Mouse (Mus musculus) WW6 (cell line): ENCODE data around the gene Phkb.

ENCODE experiments used
- DNase-seq: peaks from one replicate; pipeline ENCODE4 v3.0.0-alpha.2; 2013; ENCODE audit warnings: low read depth, low spot score

Gene Phkb

GRCm38 (mm10) chr8:85937343-85937742, 96.6 kb downstream of the Phkb start:
- no peak for DNase-seq

- no peak for DNase-seq
These were observed 104.1 kb downstream of the Phkb start for GRCm38 (mm10) chr8:85944820-85945219.

- no peak for DNase-seq
These were observed 117.6 kb downstream of the Phkb start for GRCm38 (mm10) chr8:85958391-85958790.

DNA sequence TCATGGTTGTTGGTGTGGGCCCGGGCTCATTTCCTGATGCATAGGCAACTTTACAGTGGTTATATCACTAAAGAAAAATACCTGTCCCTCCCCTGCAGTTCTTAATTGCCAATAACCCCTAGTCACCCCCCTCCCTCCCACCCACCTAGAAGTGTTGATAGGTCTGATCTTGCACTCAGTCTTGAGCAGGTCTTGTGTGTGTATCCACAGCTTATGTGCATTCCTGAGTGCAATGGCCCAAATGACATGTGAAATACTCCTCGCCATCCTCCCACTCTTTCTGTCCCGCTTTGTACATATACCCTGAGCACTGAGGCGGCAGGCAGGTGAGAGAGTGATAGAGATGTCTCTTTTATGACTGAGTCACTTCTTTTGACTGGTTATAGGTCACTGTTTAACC, 119.1 kb downstream of the Phkb start:
- DNase-seq = no peak

GRCm38 (mm10) chr8:85977588-85978077, 136.9 kb downstream of the Phkb start:
- DNase-seq = peak; percentile 3

- no peak for DNase-seq
These were observed 152.2 kb downstream of the Phkb start for GRCm38 (mm10) chr8:85992911-85993310.

DNA sequence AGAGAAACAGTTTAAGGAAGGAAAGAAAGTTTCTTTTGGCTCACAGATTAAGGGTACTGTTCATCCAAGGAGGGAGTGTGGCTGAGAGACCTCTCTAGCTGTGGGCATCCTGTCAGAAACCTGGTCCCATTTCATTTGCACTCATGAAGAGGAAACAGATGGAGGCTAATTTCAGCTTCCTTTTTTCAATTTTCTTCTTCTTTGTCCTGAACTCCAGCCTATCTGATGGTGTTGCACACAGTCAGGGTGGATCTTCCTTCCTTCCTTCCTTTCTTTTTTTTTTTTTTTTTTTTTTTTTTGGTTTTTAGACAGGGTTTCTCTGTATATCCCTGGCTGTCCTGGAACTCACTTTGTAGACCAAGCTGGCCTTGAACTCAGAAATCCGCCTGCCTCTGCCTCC, 152.9 kb downstream of the Phkb start:
- DNase-seq = no peak

- no peak for DNase-seq
These were observed 155.2 kb downstream of the Phkb start for GRCm38 (mm10) chr8:85995971-85996370.

DNA sequence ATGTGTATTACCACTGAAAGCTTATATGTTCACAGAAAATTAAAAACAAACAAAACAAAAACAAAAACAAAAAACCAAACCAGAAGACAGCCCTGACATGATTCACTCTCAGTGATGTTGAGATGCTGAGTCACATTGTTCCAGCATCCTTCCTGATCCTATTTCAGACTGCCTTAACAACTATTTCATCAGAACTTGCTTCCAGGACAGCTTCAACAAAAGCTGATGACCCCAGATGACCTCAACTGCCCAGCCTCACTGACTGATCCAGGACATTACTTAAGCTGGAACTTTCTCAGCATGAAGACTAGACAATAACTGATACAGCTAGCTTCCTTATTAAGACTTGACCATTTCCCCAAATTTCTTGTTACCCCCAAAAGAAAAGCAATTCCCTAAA, 165.7 kb downstream of the Phkb start:
- DNase-seq = no peak

DNA sequence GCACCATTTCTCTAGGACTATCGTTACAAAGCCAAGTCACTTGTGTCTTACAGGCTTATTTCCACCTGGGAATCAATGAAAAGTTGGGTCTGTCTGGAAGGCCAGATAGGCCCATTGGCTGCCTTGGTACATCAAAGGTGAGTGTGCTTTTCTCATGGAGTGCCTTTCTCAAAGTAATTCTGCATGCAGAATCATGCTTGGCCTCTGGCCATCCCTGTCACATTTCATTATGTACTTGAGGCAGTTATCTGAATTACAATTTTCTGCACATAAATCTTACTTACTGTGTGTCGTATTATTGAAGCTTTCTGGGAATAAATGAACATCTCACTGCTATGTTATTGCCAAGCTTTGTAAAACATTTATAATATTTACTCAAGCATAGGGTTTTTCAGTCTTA, 176.0 kb downstream of the Phkb start:
- DNase-seq = no peak

DNA sequence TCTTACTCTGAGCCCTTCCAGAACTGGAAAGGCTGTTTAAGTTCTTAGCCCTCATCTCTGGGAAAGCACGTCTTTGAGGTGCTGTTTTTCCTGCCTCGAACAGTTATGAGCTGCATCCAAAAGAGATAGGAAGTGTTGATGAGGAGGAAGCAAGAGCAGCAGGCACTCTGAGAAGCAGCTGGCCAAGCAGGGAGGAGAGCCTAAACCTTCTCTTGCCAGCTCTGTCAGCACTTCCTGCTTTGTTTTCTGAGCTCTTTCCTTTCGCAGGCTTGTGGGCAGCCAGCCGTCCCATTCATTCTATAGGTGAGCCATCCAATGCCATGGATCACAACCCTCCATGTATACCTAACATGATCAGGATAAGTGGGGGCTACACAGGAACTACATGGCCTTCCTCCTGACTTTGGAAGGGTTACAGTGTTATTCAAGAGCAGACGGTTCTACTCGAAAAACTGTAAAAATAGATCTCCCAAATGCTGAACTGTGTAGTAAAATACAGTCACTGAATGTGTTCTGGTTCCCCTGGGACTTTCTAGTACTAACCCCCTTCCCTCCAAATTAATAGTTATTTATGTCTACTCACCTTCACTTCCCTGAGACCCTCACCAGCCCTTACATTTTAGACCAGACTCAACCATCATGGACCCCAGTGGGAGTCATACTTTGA, 188.0 kb downstream of the Phkb start:
- DNase-seq = no peak

- DNase-seq = no peak
These were observed 188.7 kb downstream of the Phkb start for GRCm38 (mm10) chr8:86029451-86029850.

DNA sequence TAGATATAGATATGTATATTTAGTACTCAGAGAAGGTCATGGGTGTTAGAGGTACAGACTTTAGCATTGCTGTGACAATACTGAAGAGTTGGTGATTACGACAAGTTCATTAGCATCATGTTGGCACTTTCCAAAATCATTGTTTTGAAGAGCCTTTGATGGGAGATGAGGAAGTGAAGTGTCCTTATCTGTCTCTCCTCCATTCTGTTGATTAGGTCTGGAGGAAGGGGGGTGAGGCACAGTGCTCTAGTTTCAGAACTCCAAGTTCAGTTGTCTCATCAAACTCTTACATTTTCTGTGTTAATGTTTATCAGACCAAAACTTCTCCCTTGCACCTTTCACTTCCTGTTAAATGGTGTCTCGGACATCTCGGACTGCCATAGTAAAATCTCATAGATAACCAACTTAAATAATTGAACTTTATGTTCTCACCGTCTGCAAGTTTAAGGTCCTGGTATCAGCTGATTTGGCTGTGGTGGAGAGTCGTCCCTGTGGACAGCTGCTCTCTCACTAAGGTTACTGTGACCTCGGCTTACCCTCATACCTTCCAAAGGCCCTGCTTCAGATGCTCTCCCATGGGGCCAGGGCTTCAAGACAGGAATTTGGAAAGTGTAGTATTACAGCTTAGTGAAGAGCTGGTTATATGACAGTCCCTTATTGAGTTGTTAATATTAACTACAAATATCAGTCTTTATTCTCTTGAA, 194.1 kb downstream of the Phkb start:
- no peak for DNase-seq

DNA sequence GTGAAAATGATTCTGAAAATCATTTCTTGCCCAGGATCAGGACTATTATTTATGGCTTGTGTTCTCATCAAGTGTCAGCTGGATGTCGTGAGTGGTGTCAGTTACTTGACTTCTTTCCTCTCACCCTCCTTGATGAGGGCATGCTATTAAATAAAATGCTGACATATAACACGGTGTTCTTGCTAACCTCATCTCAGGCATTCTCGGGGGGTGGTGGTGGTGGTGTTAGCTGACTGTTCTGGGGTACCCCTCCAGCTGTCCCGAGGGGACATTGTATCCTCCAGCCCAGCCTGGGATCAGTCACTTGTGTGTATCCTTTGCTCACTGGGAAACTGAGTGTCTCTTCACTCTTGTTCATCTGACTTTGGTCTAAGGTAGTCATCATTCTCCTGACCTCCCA, 194.6 kb downstream of the Phkb start:
- DNase-seq = no peak

DNA sequence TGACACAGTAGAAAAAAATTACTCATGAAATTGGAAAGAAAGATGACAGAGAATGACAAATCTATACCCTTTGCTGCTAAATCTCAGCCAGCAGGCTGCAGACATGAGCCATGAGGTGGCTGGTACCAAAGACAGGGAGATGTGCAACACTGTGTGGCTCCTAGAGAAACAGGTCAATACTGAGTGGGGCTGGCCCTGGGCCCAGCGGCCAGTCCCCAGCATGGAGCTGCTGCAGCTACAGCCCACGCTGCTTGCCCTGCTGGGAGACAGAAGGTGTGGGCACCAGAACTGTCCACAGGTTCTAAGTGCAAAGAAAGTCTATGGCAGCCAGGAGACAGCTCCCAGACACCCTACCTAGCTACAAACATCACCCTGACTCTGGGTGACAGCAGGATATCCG, 197.7 kb downstream of the Phkb start:
- no peak for DNase-seq

- DNase-seq = no peak
These were observed 201.3 kb downstream of the Phkb start for GRCm38 (mm10) chr8:86042049-86042448.

DNA sequence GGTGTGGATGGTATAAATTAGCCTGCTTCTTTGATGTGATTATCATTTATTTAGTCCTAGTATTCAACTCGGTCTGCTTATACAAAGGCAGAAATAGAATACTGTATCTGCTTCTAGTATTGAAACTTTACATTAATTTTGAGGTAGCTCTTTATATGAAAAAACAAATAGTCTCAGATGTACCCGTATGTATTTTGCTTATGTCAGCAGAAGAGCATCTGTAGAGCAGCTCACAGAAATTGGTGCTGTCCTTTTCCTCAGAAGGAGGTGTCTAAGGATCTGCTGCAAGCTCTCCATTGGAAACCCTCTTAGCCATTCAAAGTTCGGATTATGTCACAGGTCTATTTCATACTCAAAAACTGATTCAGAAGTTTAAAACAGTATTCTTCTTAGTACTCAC, 210.1 kb downstream of the Phkb start:
- DNase-seq = no peak

GRCm38 (mm10) chr8:86052003-86052402, 211.2 kb downstream of the Phkb start:
- DNase-seq = no peak

- DNase-seq = no peak
These were observed 217.9 kb downstream of the Phkb start for GRCm38 (mm10) chr8:86058618-86059017.

- no peak for DNase-seq
These were observed 218.4 kb downstream of the Phkb start for GRCm38 (mm10) chr8:86059130-86059529.

DNA sequence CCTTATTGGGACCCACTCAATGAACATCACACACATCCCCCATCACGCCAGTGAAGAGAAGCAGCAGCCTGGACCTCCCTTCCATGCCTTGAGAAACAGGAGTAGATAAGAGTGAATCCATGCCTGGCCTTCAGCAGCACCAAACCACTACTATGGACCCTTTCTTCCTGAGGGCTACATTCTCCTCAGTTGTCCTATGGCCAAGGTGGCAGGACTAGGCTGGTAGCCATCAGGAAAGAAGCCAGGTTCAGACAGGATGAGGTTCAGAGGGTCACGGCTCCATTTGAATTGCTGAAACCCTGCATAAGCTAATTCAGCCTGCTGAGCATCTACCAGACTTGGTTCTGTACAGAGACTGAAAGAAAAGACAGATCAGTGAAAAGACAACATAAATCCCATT, 222.7 kb downstream of the Phkb start:
- DNase-seq = no peak

GRCm38 (mm10) chr8:86079433-86079832, 238.7 kb downstream of the Phkb start:
- DNase-seq = no peak

DNA sequence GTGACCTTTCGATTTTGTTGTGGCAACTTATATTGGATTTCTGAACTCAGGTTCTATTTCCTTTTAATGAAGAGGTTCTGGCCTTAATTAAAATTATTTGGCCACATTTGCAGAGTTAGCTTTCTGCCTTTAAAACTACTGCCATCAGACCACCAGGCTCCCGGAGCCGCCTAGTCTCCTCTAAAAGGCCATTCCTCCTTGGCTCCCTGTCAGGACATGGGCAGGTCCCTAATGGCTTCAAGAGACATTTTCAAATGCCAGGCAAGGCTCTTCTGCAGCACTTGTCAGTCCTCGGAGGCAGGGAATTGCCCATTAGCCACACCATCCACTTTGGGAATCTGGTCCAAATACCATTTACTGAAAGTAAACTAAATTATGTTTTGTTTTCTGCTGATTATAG, 242.6 kb downstream of the Phkb start:
- no peak for DNase-seq
